Mouse (Mus musculus) small intestine, adult 2 months (tissue): ENCODE measurements around the gene Ttc28. TPM values are rescaled to one million over a fixed set of nuclear protein-coding genes. Genes with fewer than 3 reads are reported as not detected.

Experiments used
- H3K27ac ChIP-seq: fragments of 200-500 bp; 2 replicates; pipeline ENCODE4 v1.5.1; 2012; ENCODE audit warnings: low read depth, low read length, control low read depth, inconsistent platforms; ENCODE audit not compliant: insufficient read depth
- H3K27me3 ChIP-seq: fragments of 200-500 bp; 2 replicates; pipeline ENCODE4 v1.6.1; 2012; ENCODE audit warnings: mild to moderate bottlenecking, moderate library complexity, low read length, inconsistent platforms; ENCODE audit not compliant: control insufficient read depth, insufficient read depth
- H3K36me3 ChIP-seq: fragments of 200-500 bp; 2 replicates; pipeline ENCODE4 v1.6.1; 2012; ENCODE audit warnings: mild to moderate bottlenecking, low read length, control low read depth, inconsistent platforms; ENCODE audit not compliant: control insufficient read depth, insufficient read depth
- H3K4me1 ChIP-seq: fragments of 200-500 bp; 2 replicates; pipeline ENCODE4 v1.6.1; 2012; ENCODE audit warnings: low read length, inconsistent platforms, mixed read lengths; ENCODE audit not compliant: control insufficient read depth, insufficient read depth, insufficient read length
- H3K4me3 ChIP-seq: fragments of 200-500 bp; 2 replicates; pipeline ENCODE4 v1.5.1; 2012; ENCODE audit warnings: low read depth, mild to moderate bottlenecking, control low read depth, inconsistent platforms, low read length, moderate library complexity
- CTCF ChIP-seq: fragments of 200-500 bp; IDR thresholded peaks from 2 replicates; pipeline ENCODE4 v1.5.1; 2012; ENCODE audit warnings: low read depth, mild to moderate bottlenecking, control low read depth, inconsistent platforms, low read length, moderate library complexity, mixed read lengths; ENCODE audit not compliant: insufficient replicate concordance, insufficient read length; ENCODE audit errors: extremely low read depth
- POLR2A ChIP-seq: fragments of 200-500 bp; IDR thresholded peaks from 2 replicates; pipeline ENCODE4 v1.6.1; 2012; ENCODE audit warnings: low read depth, mild to moderate bottlenecking, control low read depth, inconsistent platforms, low read length, moderate library complexity
- WGBS: fragments of 180-500 bp; shearing (Covaris S2); methylation state at CpG from one replicate; pipeline ENCODE4 v1.1.7; 2018; 5-methylcytosine and 5-hydroxymethylcytosine counted together
- polyA plus RNA-seq: library from polyadenylated mRNA; depleted of rRNA; stranded (reverse); fragments of >200 nt; gene quantifications from 2 replicates; pipeline ENCODE4 v1.2.3, GENCODE M21; 2012

Gene Ttc28
- polyA plus RNA-seq, 1 experiment = 3.2 TPM

- Histone ChIP-seq H3K27me3 (no peaks in the 10 kb centered on the region), H3K27ac (0 out of 2 replicates have a peak overlapping the region, but pooled peaks have one; percentile 7), H3K4me1 (peaks cover 5% of the 10 kb centered on the region), H3K36me3 (no peaks in the 10 kb centered on the region), H3K4me3 (no peak overlapping the region)
- TF ChIP-seq CTCF (no peak), POLR2A (no peak)
- 87% methylated on average over 5 of the region's 5 CpGs for WGBS
Measured at GRCm38 (mm10) chr5:111266658-111267057, 387.1 kb downstream of the Ttc28 start.

- no peak for TF ChIP-seq POLR2A
- H3K27ac ChIP-seq = no peak overlapping the region
- H3K4me1 ChIP-seq = peaks cover 5% of the 10 kb centered on the region
- WGBS = 37% methylated on average over 3 of the region's 3 CpGs
- no peaks in the 10 kb centered on the region for H3K36me3 ChIP-seq
- H3K27me3 ChIP-seq = no peaks in the 10 kb centered on the region
- H3K4me3 ChIP-seq = no peak overlapping the region
Measured at GRCm38 (mm10) chr5:111267100-111267499, 387.5 kb downstream of the Ttc28 start.

GRCm38 (mm10) chr5:111268852-111269251 lies 389.2 kb downstream of the Ttc28 start:
- Histone ChIP-seq H3K4me1 (no peaks in the 10 kb centered on the region), H3K4me3 (no peak overlapping the region), H3K36me3 (no peaks in the 10 kb centered on the region), H3K27ac (no peak overlapping the region), H3K27me3 (no peaks in the 10 kb centered on the region)
- TF ChIP-seq CTCF (no peak), POLR2A (no peak)
- WGBS = 19% methylated on average over 2 of the region's 2 CpGs

- Histone ChIP-seq H3K4me1 (no peaks in the 10 kb centered on the region), H3K27me3 (no peaks in the 10 kb centered on the region), H3K27ac (no peak overlapping the region), H3K36me3 (no peaks in the 10 kb centered on the region), H3K4me3 (no peak overlapping the region)
- no peak for TF ChIP-seq POLR2A
- peak; percentile 91; the same call in 1 of the 2 replicates for TF ChIP-seq CTCF
- WGBS = 67% methylated on average over 6 of the region's 6 CpGs
Measured at GRCm38 (mm10) chr5:111269613-111270205, 390.1 kb downstream of the Ttc28 start.

- 74% methylated on average over 15 of the region's 15 CpGs for WGBS
- H3K4me3 ChIP-seq = no peak overlapping the region
- no peaks in the 10 kb centered on the region for H3K27me3 ChIP-seq
- no peak for TF ChIP-seq POLR2A
- TF ChIP-seq CTCF = no peak
- no peak overlapping the region for H3K27ac ChIP-seq
- H3K36me3 ChIP-seq = no peaks in the 10 kb centered on the region
- no peaks in the 10 kb centered on the region for H3K4me1 ChIP-seq
Measured at GRCm38 (mm10) chr5:111270246-111271002, 390.8 kb downstream of the Ttc28 start.

- Histone ChIP-seq H3K4me1 (no peaks in the 10 kb centered on the region), H3K27me3 (no peaks in the 10 kb centered on the region), H3K4me3 (no peak overlapping the region), H3K36me3 (no peaks in the 10 kb centered on the region), H3K27ac (no peak overlapping the region)
- WGBS = 26% methylated on average over 10 of the region's 10 CpGs
- TF ChIP-seq CTCF (peak; percentile 88), POLR2A (no peak)
Measured at GRCm38 (mm10) chr5:111273589-111273988, 394.0 kb downstream of the Ttc28 start.

GRCm38 (mm10) chr5:111274948-111275347 lies 395.3 kb downstream of the Ttc28 start:
- TF ChIP-seq CTCF (no peak), POLR2A (no peak)
- Histone ChIP-seq H3K36me3 (no peaks in the 10 kb centered on the region), H3K4me3 (no peak overlapping the region), H3K27ac (no peak overlapping the region), H3K27me3 (no peaks in the 10 kb centered on the region), H3K4me1 (no peaks in the 10 kb centered on the region)
- 76% methylated on average over 5 of the region's 5 CpGs for WGBS
